22 mouse cellular contexts compared by ENCODE assay signal in genomic region chr13:20101691-20102090, GRCm38 (mm10).
"Had no signal": no experiment of that assay in that cellular context is flagged by ENCODE, and none has a peak within 500 bp of the region (broad histone marks: within the 10 kb centered on the region; RNA-seq: fewer than 3 reads in every experiment).

No protein-coding gene starts in this region.

- H3K9me3 ChIP-seq: kidney, embryonic 15.5 days; liver, embryonic 13.5 days; megakaryocyte, embryonic 14.5 days; midbrain, embryonic 10.5 days; midbrain, embryonic 13.5 days; neural tube, embryonic 13.5 days; stomach, embryonic 15.5 days had no signal

- H3K4me3 ChIP-seq: kidney, embryonic 15.5 days; left cerebral cortex, adult 2 months; liver, embryonic 13.5 days; megakaryocyte, embryonic 14.5 days; midbrain, embryonic 10.5 days; midbrain, embryonic 13.5 days; myocyte; neural tube, embryonic 13.5 days; stomach, embryonic 15.5 days had no signal

- H3K27ac ChIP-seq: kidney, embryonic 15.5 days; left cerebral cortex, adult 2 months; liver, embryonic 13.5 days; midbrain, embryonic 10.5 days; midbrain, embryonic 13.5 days; neural tube, embryonic 13.5 days; stomach, embryonic 15.5 days had no signal

- H3K36me3 ChIP-seq: kidney, embryonic 15.5 days; liver, embryonic 13.5 days; midbrain, embryonic 10.5 days; midbrain, embryonic 13.5 days; neural tube, embryonic 13.5 days; stomach, embryonic 15.5 days had no signal

- H3K4me1 ChIP-seq: midbrain, embryonic 13.5 days had no signal

- H3K4me2 ChIP-seq: kidney, embryonic 15.5 days; liver, embryonic 13.5 days; midbrain, embryonic 13.5 days; neural tube, embryonic 13.5 days; stomach, embryonic 15.5 days had no signal

- H3K9ac ChIP-seq: kidney, embryonic 15.5 days; liver, embryonic 13.5 days; midbrain, embryonic 13.5 days; neural tube, embryonic 13.5 days; stomach, embryonic 15.5 days had no signal

- H3K27me3 ChIP-seq: kidney, embryonic 15.5 days; liver, embryonic 13.5 days; midbrain, embryonic 13.5 days; neural tube, embryonic 13.5 days; stomach, embryonic 15.5 days had no signal

- ATAC-seq: midbrain, embryonic 13.5 days; midbrain, embryonic 16.5 days had no signal

- DNase-seq: kidney, adult 11 months; kidney, adult 8-10 months; kidney, postnatal 10 days; kidney, postnatal 36 days; layer of hippocampus, postnatal 36 days; liver, embryonic 13.5 days; lung, postnatal 36 days; retina, postnatal 1 day; right cerebral cortex, postnatal 25 days; spleen, adult 18-20 months; thymus, adult 2 months; thymus, postnatal 14 days; thymus, postnatal 4 days had no signal
